In the genomic region with DNA sequence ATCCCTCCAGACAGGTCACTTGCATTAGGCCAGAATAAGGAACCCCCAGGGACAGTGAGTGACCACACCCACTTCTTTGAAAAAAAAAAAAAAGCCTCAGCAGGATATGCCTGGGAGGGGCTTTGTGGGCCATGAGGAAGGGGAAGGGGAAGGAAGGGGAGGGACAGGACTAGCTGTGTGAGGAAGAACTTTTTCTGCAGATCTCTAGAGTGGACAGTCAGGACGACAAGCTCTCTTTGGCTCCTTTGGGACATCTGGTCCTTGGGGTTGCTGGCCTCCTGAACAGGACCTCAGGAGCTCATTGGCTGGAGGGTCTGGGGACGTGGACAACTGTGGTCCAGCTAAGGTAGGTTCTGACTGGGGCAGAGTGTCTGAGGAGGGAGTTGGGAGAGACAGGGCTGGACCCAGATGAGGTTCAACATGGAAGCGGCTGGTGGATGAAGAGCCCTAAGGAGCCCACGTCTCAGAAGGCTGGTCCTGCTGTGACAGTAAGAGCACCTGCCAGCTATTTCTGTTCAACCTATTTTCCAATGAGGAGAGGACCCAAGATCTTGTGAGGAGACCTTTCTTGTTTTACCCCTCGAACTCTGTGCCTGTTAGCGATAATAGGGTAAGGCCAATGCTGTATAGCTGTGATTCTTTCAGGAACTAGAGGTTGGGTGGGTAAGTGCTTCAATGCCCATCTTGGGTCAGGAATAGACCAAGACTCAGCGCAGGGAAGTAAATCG, we compare ENCODE assay signal across 8 mouse cellular contexts. TPM values are rescaled to one million over a fixed set of nuclear protein-coding genes. Genes with fewer than 3 reads are reported as not detected.
DNase-seq lines count a peak whose midpoint lies in the region.

Gene Pik3r6 (plus strand): TSS at position 118 of the 728 bp plus-strand sequence.

- H3K27ac ChIP-seq in macrophage = peak within 1 kb of the TSS; percentile 78

- peak within 1 kb of the TSS; percentile 61 for H3K4me3 ChIP-seq in macrophage (ENCODE audit: inconsistent target)

- peaks cover 52% of the 10 kb centered on the region for H3K79me2 ChIP-seq in macrophage (ENCODE audit: inconsistent target)

- 51% methylated on average over 8 of the region's 8 CpGs for WGBS in macrophage (ENCODE audit: missing documents)

- no peaks in the 10 kb centered on the region; the same call in 1 of the 2 replicates for H3K36me3 ChIP-seq in macrophage (ENCODE audit: inconsistent target)

- DNase-seq in adrenal gland, postnatal 14 days = peak; percentile 27
- no peak for DNase-seq in adrenal gland, postnatal 25 days
- peak; percentile 58 to 76 for DNase-seq in heart, adult 9 months (ENCODE audit: low spot score in 2 of 2)
- peak; percentile 45 for DNase-seq in kidney, postnatal 10 days
- DNase-seq in left cerebral cortex, adult 8-10 months (ENCODE audit: low spot score in 2 of 2) = no peak
- DNase-seq in ovary, postnatal 14 days (ENCODE audit: low spot score) = no peak
- DNase-seq in right cerebral cortex, postnatal 10 days (ENCODE audit: low spot score in 2 of 2) = no peak

RNA-seq across cellular contexts. Expression of gene Pik3r6, which starts in this region (rescaled TPM):
- 4.4 and 5.1 TPM in 2 replicates for total RNA-seq in adrenal gland, postnatal 14 days (2021)
- 2.2 and 2.6 TPM in 2 replicates for total RNA-seq in adrenal gland, postnatal 25 days (2021)
- 100 to 1,000 TPM in 15 of 26 experiments, 10 to 100 TPM in 11; 40.3 to 163 (median 108) TPM for total RNA-seq in macrophage (2018; cell fraction: chromatin; rRNA removed)
- 10 to 100 TPM in 19 of 26 experiments, 1 to 10 TPM in 7; 6.1 to 19.6 (median 11.9) TPM for total RNA-seq in macrophage (2018; cell fraction: cytosol; rRNA removed)
- 100 to 1,000 TPM in 1 of 26 experiments, 10 to 100 TPM in 25; 23.2 to 107 (median 61.3) TPM for total RNA-seq in macrophage (2018; cell fraction: nucleus; rRNA removed)
- polyA plus RNA-seq in macrophage (2018) = 6.7 to 17.9 TPM (median 11.0 TPM) in 3 replicates
- 1 to 10 TPM; 3.1 to 4.8 (median 3.6) TPM for total RNA-seq in left cerebral cortex, adult 8-10 months (2022)

Comparison
In these comparisons a context has a peak if more than half of its experiments do, and no peak if none do; other contexts are left out.
1. DNase-seq: peak in adrenal gland, postnatal 14 days (single experiment), heart, adult 9 months (2 of 2) and kidney, postnatal 10 days (single experiment); none in adrenal gland, postnatal 25 days (single experiment), left cerebral cortex, adult 8-10 months (0 of 2), ovary, postnatal 14 days (single experiment) and right cerebral cortex, postnatal 10 days (0 of 2).